Mouse (Mus musculus) testis, adult 2 months (tissue): ENCODE measurements around the gene Tmem35b.

ENCODE experiments used
- CTCF ChIP-seq: fragments of 200-500 bp; IDR thresholded peaks from 2 replicates; pipeline ENCODE4 v1.5.1; 2012; ENCODE audit warnings: low read depth, mild to moderate bottlenecking, inconsistent platforms, low read length, moderate library complexity; ENCODE audit not compliant: control insufficient read depth, insufficient read depth, insufficient replicate concordance
- POLR2A ChIP-seq: fragments of 200-500 bp; IDR thresholded peaks from 2 replicates; pipeline ENCODE4 v1.6.1; 2012; ENCODE audit warnings: low read depth, mild to moderate bottlenecking, inconsistent platforms, low read length, moderate library complexity; ENCODE audit not compliant: control insufficient read depth

DNA sequence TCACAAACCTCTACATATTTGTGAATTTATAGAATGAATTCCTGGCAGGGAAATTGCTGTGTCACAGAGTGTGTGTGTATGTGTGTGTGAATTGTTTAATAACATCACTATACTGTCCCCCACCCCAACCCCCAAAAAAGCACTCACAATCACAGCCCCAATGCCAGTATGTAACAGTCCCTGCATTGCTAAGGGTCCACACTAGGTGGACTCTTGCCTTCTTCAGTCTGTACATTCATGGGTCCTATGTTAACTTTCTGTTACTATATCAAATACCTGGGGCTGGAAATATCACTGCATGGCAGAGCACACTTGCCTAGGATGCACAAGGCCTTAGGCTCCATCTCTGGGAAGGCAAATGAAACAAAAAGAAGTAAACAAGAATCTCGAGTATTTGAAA lies 11.2 kb downstream of the Tmem35b start:
- TF ChIP-seq CTCF (no peak), POLR2A (no peak)
